Mouse (Mus musculus): ENCODE data around the gene Ltbp4.
A peak's percentile ranks its signal among the peaks of the same experiment; 100 is the strongest.

Gene Ltbp4

DNA sequence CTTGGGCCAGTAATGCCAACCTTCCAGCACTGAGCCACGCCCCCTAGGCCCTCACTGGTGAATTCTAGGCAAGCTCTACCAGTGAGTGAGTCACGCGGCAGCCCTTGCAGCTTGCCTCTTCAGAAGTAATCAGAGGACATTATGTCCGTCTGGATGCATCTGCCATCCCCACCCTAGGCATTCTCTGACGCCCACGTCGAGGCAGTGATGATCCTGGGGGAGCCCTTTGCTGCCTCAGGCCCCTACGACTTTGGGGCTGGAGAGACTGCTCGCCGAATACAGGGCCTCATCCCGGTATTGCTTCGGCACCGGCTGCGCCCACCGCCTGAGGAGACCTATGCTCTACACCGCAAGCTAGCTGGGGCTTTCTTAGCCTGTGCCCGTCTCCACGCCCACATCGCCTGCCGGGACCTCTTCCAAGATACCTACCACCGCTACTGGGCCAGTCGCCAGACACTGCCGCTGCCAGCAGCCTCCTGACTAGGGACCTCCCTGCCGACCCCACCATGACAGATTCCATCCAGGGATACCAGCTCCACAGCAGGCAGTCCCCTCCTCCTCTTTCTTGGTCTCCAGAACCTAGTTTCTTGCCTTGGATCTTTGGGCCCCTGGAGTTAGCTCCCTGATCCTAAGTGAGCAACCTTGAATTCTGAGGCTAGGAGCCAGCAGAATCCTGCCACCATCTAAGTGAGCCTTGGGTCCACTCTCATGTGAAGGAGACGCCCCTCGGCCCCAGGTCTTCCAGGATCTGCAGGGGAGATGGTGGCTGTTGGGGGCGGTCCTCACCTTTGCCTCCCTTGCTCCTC, 80.2 kb downstream of the Ltbp4 start:
- no peak for DNase-seq

DNA sequence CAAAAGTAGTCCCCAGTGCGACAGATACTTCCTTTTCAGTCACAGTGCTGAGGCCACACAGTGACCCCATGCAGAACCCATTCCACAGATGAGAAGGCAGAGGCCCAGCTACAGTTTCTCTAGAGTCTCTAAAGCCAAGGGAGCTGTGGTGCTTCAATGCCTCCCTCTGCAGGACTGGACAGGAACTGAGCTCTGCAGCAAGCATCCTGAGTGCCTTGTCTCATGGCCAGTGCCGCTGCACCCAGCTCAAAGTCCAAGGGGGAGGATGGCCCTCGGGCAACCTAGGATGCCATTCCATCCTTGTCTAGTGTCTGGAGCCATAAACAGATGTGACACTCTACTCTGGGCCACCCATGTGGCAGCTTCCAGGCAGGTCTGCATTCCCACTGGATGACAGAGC, 81.8 kb downstream of the Ltbp4 start:
- peak in 1 of 2 experiments; percentile 14 for DNase-seq

Data from B cell, adult 2 months (primary cell).